Mouse (Mus musculus): Measurements from ENCODE around the gene Nadsyn1. TPM values are rescaled to one million over a fixed set of nuclear protein-coding genes. Genes with fewer than 3 reads are reported as not detected.

Nadsyn1 gene
- polyA plus RNA-seq, 1 experiment from 2014 or later, result 9.2 TPM

- ATAC-seq (ENCODE audit: low FRiP score, low TSS enrichment), result peak; percentile 79
- H3K9me3 ChIP-seq (ENCODE audit: control insufficient read depth, low read length), result no peaks in the 10 kb centered on the region
- no peaks in the 10 kb centered on the region for H3K27me3 ChIP-seq (ENCODE audit: control insufficient read depth, insufficient read depth, low read length)
- H3K27ac ChIP-seq (replicated peaks), result no peak overlapping the region
- no peak overlapping the region for H3K4me3 ChIP-seq (ENCODE audit: low read depth, low read length)
- H3K9ac ChIP-seq (ENCODE audit: low read length), result 0 out of 2 replicates have a peak overlapping the region, but pooled peaks have one; percentile 2
- peak; percentile 93 for DNase-seq (ENCODE audit: low spot score)
- WGBS, result 4% methylated on average over 16 of the region's 16 CpGs
- peak overlapping the region; percentile 47 for H3K4me2 ChIP-seq (replicated peaks; ENCODE audit: low read depth)
- TF ChIP-seq CTCF (IDR thresholded peaks at IDR 0.05; ENCODE audit: low read depth), result peak; percentile 94
- TF ChIP-seq EP300 (optimal IDR thresholded peaks at IDR 0.05), result no peak
- no peaks in the 10 kb centered on the region for H3K36me3 ChIP-seq (ENCODE audit: control insufficient read depth, insufficient read depth, low read length)
- no peaks in the 10 kb centered on the region for H3K4me1 ChIP-seq (replicated peaks; ENCODE audit: control insufficient read depth, insufficient read depth)
These were observed 74.4 kb downstream of the Nadsyn1 start for GRCm38 (mm10) chr7:143748041-143748868.

Small RNA genes within 50 kb of the gene (microRNA-seq; reads per million reads assigned to microRNA genes)
- gene Gm22064, result not detected

Other genes with a start within 250 kb of the Nadsyn1 start
- gene Cars, start 222.8 kb downstream of the Nadsyn1 start, polyA plus RNA-seq (2015; fragmentation: Nextera tagmentation; extraction: Ambion mirVana), result 45.5 and 53.7 TPM in 2 replicates
- 0.13 and 0.17 TPM in 2 replicates for gene Tnfrsf26, start 194.1 kb downstream of the Nadsyn1 start, polyA plus RNA-seq (2015; fragmentation: Nextera tagmentation; extraction: Ambion mirVana)
- 3.9 and 4.7 TPM in 2 replicates for gene Tnfrsf22, start 173.2 kb downstream of the Nadsyn1 start, polyA plus RNA-seq (2015; fragmentation: Nextera tagmentation; extraction: Ambion mirVana)
- 2.9 and 4.0 TPM in 2 replicates for gene Tnfrsf23, start 137.0 kb downstream of the Nadsyn1 start, polyA plus RNA-seq (2015; fragmentation: Nextera tagmentation; extraction: Ambion mirVana)
- 29.9 and 32.0 TPM in 2 replicates for gene Osbpl5, start 65.9 kb downstream of the Nadsyn1 start, polyA plus RNA-seq (2015; fragmentation: Nextera tagmentation; extraction: Ambion mirVana)
- gene Mrgprg, start 55.9 kb downstream of the Nadsyn1 start, polyA plus RNA-seq (2015; fragmentation: Nextera tagmentation; extraction: Ambion mirVana), result not detected in 2 replicates
- 0.55 and 0.63 TPM in 2 replicates for gene Mrgpre, start 38.3 kb downstream of the Nadsyn1 start, polyA plus RNA-seq (2015; fragmentation: Nextera tagmentation; extraction: Ambion mirVana)
- 23.9 and 27.1 TPM in 2 replicates for gene Dhcr7, start 296 bp upstream of the Nadsyn1 start, polyA plus RNA-seq (2015; fragmentation: Nextera tagmentation; extraction: Ambion mirVana)
- gene Gm498, start 44.0 kb upstream of the Nadsyn1 start, polyA plus RNA-seq (2015; fragmentation: Nextera tagmentation; extraction: Ambion mirVana), result 0.07 TPM in 1 of 2 replicates, not detected in the other
- 0.68 and 0.69 TPM in 2 replicates for gene Shank2, start 179.1 kb upstream of the Nadsyn1 start, polyA plus RNA-seq (2015; fragmentation: Nextera tagmentation; extraction: Ambion mirVana)